Mouse (Mus musculus) kidney, embryonic 16.5 days (tissue): ENCODE results near the gene Kcnab2. TPM values are rescaled to one million over a fixed set of nuclear protein-coding genes. Genes with fewer than 3 reads are reported as not detected.

Source experiments
- ATAC-seq: fragments of 200-750 bp; cut with Nextera tagmentation; 2 replicates; pipeline ENCODE4 v1.8.0; 2017; ENCODE audit warnings: moderate TSS enrichment; ENCODE audit not compliant: low FRiP score, low TSS enrichment
- H3K27ac ChIP-seq: fragments of 300-500 bp; sonication (generic); 2 replicates; pipeline ENCODE4 v1.5.1; 2014; ENCODE audit warnings: low read length
- H3K27me3 ChIP-seq: fragments of 300-500 bp; sonication (generic); 2 replicates; pipeline ENCODE4 v1.6.1; 2014; ENCODE audit warnings: low read length, control low read depth, mixed read lengths; ENCODE audit not compliant: insufficient read depth
- H3K36me3 ChIP-seq: fragments of 300-500 bp; sonication (generic); 2 replicates; pipeline ENCODE4 v1.6.1; 2014; ENCODE audit warnings: low read length, control low read depth, mixed read lengths; ENCODE audit not compliant: insufficient read depth
- H3K4me1 ChIP-seq: fragments of 300-500 bp; sonication (generic); 2 replicates; pipeline ENCODE4 v1.6.1; 2014; ENCODE audit warnings: low read length, control low read depth, mixed read lengths; ENCODE audit not compliant: insufficient read depth
- H3K4me2 ChIP-seq: fragments of 300-500 bp; sonication (generic); replicated peaks from 2 replicates; pipeline ENCODE4 v1.6.1; 2014; ENCODE audit warnings: low read depth, low read length
- H3K4me3 ChIP-seq: fragments of 300-500 bp; sonication (generic); 2 replicates; pipeline ENCODE4 v1.5.1; 2014; ENCODE audit warnings: mild to moderate bottlenecking, low read length
- H3K9ac ChIP-seq: fragments of 300-500 bp; sonication (generic); replicated peaks from 2 replicates; pipeline ENCODE4 v1.6.1; 2014; ENCODE audit warnings: low read length
- H3K9me3 ChIP-seq: fragments of 300-500 bp; sonication (generic); 2 replicates; pipeline ENCODE4 v1.6.1; 2016; ENCODE audit warnings: low read length, control low read depth
- WGBS: fragments of 180-500 bp; shearing (Covaris S2); extraction: QIAGEN DNeasy Blood & Tissue Kit; methylation state at CpG from one replicate; pipeline ENCODE4 v1.1.7; 2014; 5-methylcytosine and 5-hydroxymethylcytosine counted together
- polyA plus RNA-seq: library from polyadenylated mRNA; unstranded; fragments of >200 nt; fragmentation: Nextera tagmentation; extraction: Ambion mirVana; gene quantifications from 2 replicates; pipeline ENCODE4 v1.2.1, GENCODE M21; 2015

Gene Kcnab2
- polyA plus RNA-seq, 1 experiment from 2014 or later = 5.9 TPM

- Histone ChIP-seq H3K9me3 (no peaks in the 10 kb centered on the region), H3K4me1 (no peaks in the 10 kb centered on the region), H3K36me3 (no peaks in the 10 kb centered on the region), H3K9ac (no peak overlapping the region), H3K4me2 (no peak overlapping the region), H3K27me3 (no peaks in the 10 kb centered on the region), H3K4me3 (no peak overlapping the region), H3K27ac (no peak overlapping the region)
- no peak for ATAC-seq
- 93% methylated on average over 4 of the region's 4 CpGs for WGBS
Observed at GRCm38 (mm10) chr4:152457673-152458072, 20.0 kb downstream of the Kcnab2 start.

- WGBS = 54% methylated on average over 18 of the region's 18 CpGs
- Histone ChIP-seq H3K4me3 (no peak overlapping the region), H3K4me1 (no peaks in the 10 kb centered on the region), H3K9ac (no peak overlapping the region), H3K27me3 (no peaks in the 10 kb centered on the region), H3K36me3 (no peaks in the 10 kb centered on the region), H3K4me2 (no peak overlapping the region), H3K27ac (no peak overlapping the region), H3K9me3 (no peaks in the 10 kb centered on the region)
- no peak for ATAC-seq
Observed at GRCm38 (mm10) chr4:152456609-152457008, 21.1 kb downstream of the Kcnab2 start.

- H3K9ac ChIP-seq = no peak overlapping the region
- 88% methylated on average over 12 of the region's 12 CpGs for WGBS
Observed at GRCm38 (mm10) chr4:152454153-152454552, 23.5 kb downstream of the Kcnab2 start.

GRCm38 (mm10) chr4:152453079-152453478, 24.6 kb downstream of the Kcnab2 start:
- no peaks in the 10 kb centered on the region for H3K9me3 ChIP-seq
- no peaks in the 10 kb centered on the region for H3K36me3 ChIP-seq
- no peak overlapping the region for H3K9ac ChIP-seq
- no peak overlapping the region for H3K4me3 ChIP-seq
- no peak for ATAC-seq
- no peak overlapping the region for H3K27ac ChIP-seq
- WGBS = 43% methylated on average over 10 of the region's 10 CpGs
- H3K27me3 ChIP-seq = no peaks in the 10 kb centered on the region
- H3K4me2 ChIP-seq = no peak overlapping the region
- H3K4me1 ChIP-seq = no peaks in the 10 kb centered on the region

More at GRCm38 (mm10) chr4:152454153-152454552, 23.5 kb downstream of the Kcnab2 start:
- Histone ChIP-seq H3K27ac (no peak overlapping the region), H3K9me3 (no peaks in the 10 kb centered on the region), H3K27me3 (no peaks in the 10 kb centered on the region), H3K4me1 (no peaks in the 10 kb centered on the region), H3K36me3 (no peaks in the 10 kb centered on the region), H3K4me2 (no peak overlapping the region), H3K4me3 (no peak overlapping the region)
- no peak for ATAC-seq

- no peak for ATAC-seq
Observed at GRCm38 (mm10) chr4:152451371-152451770, 26.3 kb downstream of the Kcnab2 start.

GRCm38 (mm10) chr4:152448666-152449018, 29.0 kb downstream of the Kcnab2 start:
- Histone ChIP-seq H3K27ac (no peak overlapping the region), H3K27me3 (no peaks in the 10 kb centered on the region), H3K4me1 (no peaks in the 10 kb centered on the region), H3K9ac (no peak overlapping the region), H3K9me3 (no peaks in the 10 kb centered on the region), H3K4me3 (no peak overlapping the region), H3K36me3 (no peaks in the 10 kb centered on the region), H3K4me2 (no peak overlapping the region)
- no peak for ATAC-seq
- 65% methylated on average over 8 of the region's 8 CpGs for WGBS

More at GRCm38 (mm10) chr4:152451371-152451770, 26.3 kb downstream of the Kcnab2 start:
- H3K4me1 ChIP-seq = no peaks in the 10 kb centered on the region
- H3K9ac ChIP-seq = no peak overlapping the region
- H3K27me3 ChIP-seq = no peaks in the 10 kb centered on the region
- H3K36me3 ChIP-seq = no peaks in the 10 kb centered on the region
- no peak overlapping the region for H3K4me2 ChIP-seq
- no peaks in the 10 kb centered on the region for H3K9me3 ChIP-seq
- no peak overlapping the region for H3K27ac ChIP-seq
- no peak overlapping the region for H3K4me3 ChIP-seq
- 86% methylated on average over 6 of the region's 6 CpGs for WGBS

GRCm38 (mm10) chr4:152447731-152448665, 29.7 kb downstream of the Kcnab2 start:
- Histone ChIP-seq H3K4me2 (no peak overlapping the region), H3K4me1 (no peaks in the 10 kb centered on the region), H3K36me3 (no peaks in the 10 kb centered on the region), H3K9me3 (no peaks in the 10 kb centered on the region), H3K4me3 (no peak overlapping the region), H3K27me3 (no peaks in the 10 kb centered on the region), H3K9ac (no peak overlapping the region), H3K27ac (no peak overlapping the region)
- 79% methylated on average over 22 of the region's 22 CpGs for WGBS
- ATAC-seq = no peak

- no peaks in the 10 kb centered on the region for H3K9me3 ChIP-seq
- no peaks in the 10 kb centered on the region for H3K4me1 ChIP-seq
- H3K9ac ChIP-seq = no peak overlapping the region
- ATAC-seq = no peak
- H3K4me3 ChIP-seq = no peak overlapping the region
- H3K36me3 ChIP-seq = no peaks in the 10 kb centered on the region
- no peak overlapping the region for H3K4me2 ChIP-seq
- WGBS = 83% methylated on average over 10 of the region's 10 CpGs
- no peaks in the 10 kb centered on the region for H3K27me3 ChIP-seq
- no peak overlapping the region for H3K27ac ChIP-seq
Observed at GRCm38 (mm10) chr4:152446178-152446577, 31.5 kb downstream of the Kcnab2 start.

- Histone ChIP-seq H3K27ac (no peak overlapping the region), H3K4me2 (no peak overlapping the region), H3K36me3 (no peaks in the 10 kb centered on the region), H3K27me3 (peaks cover 3% of the 10 kb centered on the region; the same call in 1 of the 2 replicates), H3K9me3 (no peaks in the 10 kb centered on the region), H3K9ac (no peak overlapping the region), H3K4me1 (no peaks in the 10 kb centered on the region), H3K4me3 (no peak overlapping the region)
- no peak for ATAC-seq
- 36% methylated on average over 9 of the region's 9 CpGs for WGBS
Observed at GRCm38 (mm10) chr4:152441536-152441935, 36.1 kb downstream of the Kcnab2 start.

GRCm38 (mm10) chr4:152440882-152441281, 36.8 kb downstream of the Kcnab2 start:
- H3K27me3 ChIP-seq = peaks cover 3% of the 10 kb centered on the region; the same call in 1 of the 2 replicates
- WGBS = 60% methylated on average over 9 of the region's 9 CpGs
- no peak for ATAC-seq

More at GRCm38 (mm10) chr4:152440882-152441281, 36.8 kb downstream of the Kcnab2 start:
- Histone ChIP-seq H3K4me2 (no peak overlapping the region), H3K9me3 (no peaks in the 10 kb centered on the region), H3K27ac (no peak overlapping the region), H3K4me1 (no peaks in the 10 kb centered on the region), H3K36me3 (no peaks in the 10 kb centered on the region), H3K4me3 (no peak overlapping the region), H3K9ac (no peak overlapping the region)
